14 mouse cellular contexts compared by ENCODE assay signal in the genomic region with DNA sequence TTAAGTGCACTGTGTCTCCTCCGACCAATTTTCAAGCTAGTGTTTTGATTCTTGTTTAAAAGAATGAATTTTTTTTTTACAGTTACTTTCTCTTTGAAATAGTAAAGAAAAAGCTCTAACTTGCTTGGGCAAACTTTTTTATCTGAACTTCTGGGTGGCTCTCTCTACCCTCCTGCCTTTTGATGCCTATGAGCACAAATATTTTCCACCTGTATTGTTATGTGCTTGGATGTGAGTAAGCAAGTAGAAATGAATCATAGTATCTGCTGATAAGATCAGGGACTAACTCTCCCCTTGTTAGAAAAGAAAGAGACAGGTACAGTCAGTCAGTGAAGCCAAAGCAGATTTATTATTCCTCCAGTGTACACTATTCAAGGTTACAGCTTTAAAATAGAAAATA.
"Had no signal": no experiment of that assay in that cellular context is flagged by ENCODE, and none has a peak within 500 bp of the region (broad histone marks: within the 10 kb centered on the region; RNA-seq: fewer than 3 reads in every experiment).

No protein-coding gene starts in this region.

- ATAC-seq: lung, postnatal 0 days; midbrain, embryonic 13.5 days; midbrain, embryonic 15.5 days had no signal

- DNase-seq: lung, adult 2 months; lung, postnatal 14 days; lung, postnatal 36 days; retina, postnatal 1 day; right cerebral cortex, adult 18-20 months; right cerebral cortex, postnatal 25 days; right cerebral cortex, postnatal 4 days; spleen, adult 18-20 months; thymus, adult 18-20 months; thymus, postnatal 14 days; thymus, postnatal 36 days had no signal
